Mouse (Mus musculus) NIH3T3 (cell line): ENCODE results near the gene Rpf1.

Experiments used
- DNase-seq: peaks from one replicate; pipeline ENCODE4 v3.0.0-alpha.2; 2012; ENCODE audit warnings: low read depth

Gene Rpf1

DNA sequence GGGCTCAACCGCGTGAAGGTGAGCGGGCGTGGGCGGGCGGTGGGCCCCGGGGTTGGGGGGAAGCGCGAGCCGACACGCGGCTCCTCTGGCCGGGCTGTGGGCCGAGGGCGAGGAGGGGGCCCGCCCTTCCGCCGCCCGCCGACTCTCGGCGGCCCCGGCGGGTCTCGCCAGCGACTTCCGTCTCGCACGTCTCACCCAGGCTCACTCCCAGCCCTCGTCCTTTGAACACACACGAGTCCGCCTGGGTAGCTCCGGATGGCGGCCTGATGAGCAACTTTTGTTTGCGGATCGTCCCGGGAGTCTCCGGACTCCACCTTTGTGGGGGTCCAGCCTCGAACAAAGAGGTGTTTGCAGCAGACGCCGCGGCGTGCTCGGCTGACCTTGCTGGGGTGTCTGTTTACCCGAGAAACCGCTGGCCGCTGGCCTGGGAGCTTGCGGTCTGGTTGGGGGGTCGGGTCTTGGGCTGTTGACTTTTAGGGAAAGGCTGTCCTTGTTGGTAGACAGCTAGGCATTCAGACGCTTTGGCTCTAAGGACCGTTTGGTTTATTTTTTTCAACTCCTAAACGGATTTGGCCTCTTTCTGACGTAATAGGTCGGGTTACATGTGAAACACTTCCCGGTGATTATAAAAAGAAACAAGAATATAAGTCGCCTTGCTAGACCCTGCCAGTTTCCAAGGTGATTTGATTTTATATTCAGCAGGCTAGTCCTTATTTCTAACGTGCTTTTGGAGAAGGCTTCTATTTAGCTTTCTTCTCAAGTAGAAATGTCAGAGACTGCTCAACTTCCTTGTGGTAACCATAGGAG is 21.0 kb downstream of the Rpf1 start:
- peak; percentile 64 for DNase-seq

GRCm38 (mm10) chr3:146499431-146500002 is 21.7 kb downstream of the Rpf1 start, which contains the start of the genes Spata1 and Gng5:
TSS of gene Spata1 (minus strand) at chr3:146499753.
TSS of gene Gng5 (plus strand) at chr3:146499807.
- DNase-seq: peak; percentile 96

DNA sequence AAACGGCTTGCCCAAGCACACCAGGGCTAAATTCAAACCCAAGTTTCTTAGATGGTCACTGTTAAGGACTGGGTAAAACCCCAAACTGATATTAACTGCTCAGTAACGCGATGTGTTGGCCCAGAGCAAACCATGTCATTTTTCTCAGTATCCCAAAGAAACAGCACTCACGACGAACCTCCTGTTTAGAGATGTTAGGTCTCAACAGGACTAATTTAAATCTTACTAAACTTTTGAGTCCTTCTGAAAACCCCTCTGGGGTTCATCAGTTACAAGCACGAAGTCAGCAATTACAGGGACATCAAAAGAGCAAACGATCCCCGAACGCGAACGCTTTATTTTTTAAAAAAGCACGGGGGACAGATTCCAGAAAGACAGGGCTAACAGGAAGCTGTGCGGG is 22.2 kb downstream of the Rpf1 start:
- no peak for DNase-seq

- no peak for DNase-seq
Measured at GRCm38 (mm10) chr3:146494941-146495340, 26.3 kb downstream of the Rpf1 start.

DNA sequence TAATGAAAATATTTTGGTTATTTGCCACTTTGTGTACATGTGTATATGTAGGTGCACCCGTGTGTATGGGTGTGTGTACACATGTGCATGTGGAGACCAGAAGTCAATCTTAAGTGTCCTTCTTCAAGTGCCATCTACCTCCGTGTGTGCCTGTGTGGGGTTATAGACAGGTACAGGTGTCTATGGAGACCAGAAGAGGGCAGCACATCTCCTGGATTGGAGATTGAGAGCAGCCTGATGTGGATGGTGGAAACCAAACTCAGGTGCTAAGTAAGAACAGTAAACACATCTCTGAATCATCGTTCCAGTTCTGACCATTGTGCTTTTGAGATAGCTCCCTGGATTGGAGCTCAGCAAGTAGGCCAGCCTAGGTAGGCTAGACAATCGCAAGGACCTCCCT is 34.8 kb downstream of the Rpf1 start:
- DNase-seq: no peak

- DNase-seq: peak; percentile 54
Measured at GRCm38 (mm10) chr3:146482044-146482443, 39.2 kb downstream of the Rpf1 start.

GRCm38 (mm10) chr3:146474428-146474827 is 46.8 kb downstream of the Rpf1 start:
- DNase-seq: peak; percentile 68

GRCm38 (mm10) chr3:146473741-146474140 is 47.5 kb downstream of the Rpf1 start:
- peak; percentile 52 for DNase-seq

- no peak for DNase-seq
Measured at GRCm38 (mm10) chr3:146472657-146473056, 48.6 kb downstream of the Rpf1 start.

- DNase-seq: no peak
Measured at GRCm38 (mm10) chr3:146469226-146469625, 52.0 kb downstream of the Rpf1 start.

GRCm38 (mm10) chr3:146462939-146463338 is 58.3 kb downstream of the Rpf1 start:
- peak; percentile 31 for DNase-seq
